Mouse (Mus musculus): ENCODE measurements around the gene Mis12.

DNA sequence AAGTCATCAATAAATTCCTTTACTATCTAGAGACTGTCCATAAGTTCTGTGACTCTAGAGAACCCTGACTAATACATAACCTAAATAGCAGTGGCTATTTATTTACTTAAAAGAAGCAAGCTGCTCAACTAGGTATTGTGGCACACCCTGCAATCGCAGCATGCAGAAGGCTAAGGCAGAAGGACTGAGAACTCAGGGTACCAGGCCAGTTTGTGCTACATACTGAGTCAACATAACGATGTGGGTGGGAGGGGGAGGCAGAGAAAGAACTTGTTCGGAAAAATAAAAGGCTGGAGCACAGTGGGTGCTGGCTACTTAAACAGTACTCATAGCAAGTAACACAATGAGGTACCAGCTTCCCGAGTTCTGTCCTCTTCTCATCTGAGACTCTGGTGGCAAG is 18.2 kb upstream of the Mis12 start:
- TF ChIP-seq CTCF (IDR thresholded peaks at IDR 0.05) (no peak), EP300 (IDR thresholded peaks at IDR 0.05) (no peak)

Data from lung, postnatal 0 days (tissue).